Mouse (Mus musculus): Measurements from ENCODE around the gene Coil. TPM values are rescaled to one million over a fixed set of nuclear protein-coding genes. Genes with fewer than 3 reads are reported as not detected.

The Coil gene
- total RNA-seq, 1 experiment, result 37.8 TPM

DNA sequence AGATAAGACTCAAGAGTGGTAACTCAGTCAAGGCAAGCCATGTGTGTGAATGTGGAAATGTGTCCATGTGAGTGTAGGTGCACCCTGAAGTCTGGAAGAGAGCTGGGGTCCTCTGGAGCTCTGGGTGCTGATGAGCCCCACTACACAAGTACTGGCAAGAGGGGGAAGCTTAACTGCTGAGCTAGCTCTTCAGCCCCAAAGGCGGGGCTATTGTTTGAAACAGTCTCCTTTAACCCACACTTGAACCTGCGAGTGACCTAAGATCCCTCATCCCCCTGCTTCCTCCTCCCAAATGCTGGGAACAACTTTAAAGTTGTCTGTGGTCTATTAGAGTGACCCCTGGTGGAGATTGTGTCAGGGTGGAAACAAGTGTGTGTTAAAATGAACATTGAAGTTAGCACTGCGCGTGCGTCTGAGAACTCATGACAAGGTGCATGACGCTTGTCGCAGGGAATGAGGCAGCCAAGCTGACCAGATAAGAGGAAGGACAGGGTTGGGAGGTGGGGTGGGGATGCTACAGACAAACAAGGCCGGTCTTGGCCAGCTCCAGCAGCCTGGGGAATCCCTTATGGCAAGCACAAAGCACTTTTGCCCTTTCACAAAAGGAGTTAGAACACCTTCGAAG is 50.7 kb downstream of the Coil start:
- in situ Hi-C loops (cut with MboI; ENCODE audit: low sequenced_read_pairs in 2 of 2, unreplicated experiment in 2 of 2), result no loop called here
- H3K9me3 ChIP-seq (ENCODE audit: control insufficient read depth, insufficient read depth, low read depth, low read length), result no peaks in the 10 kb centered on the region
- H3K9ac ChIP-seq (ENCODE audit: insufficient read depth, low read depth, low read length, poor library complexity, severe bottlenecking), result no peak overlapping the region
- peaks cover 12 to 15% of the 10 kb centered on the region in 2 experiments; a peak in 3 of 4 replicates for H3K4me1 ChIP-seq (ENCODE audit: control insufficient read depth in 2 of 2, insufficient read depth in 2 of 2, low read length in 2 of 2, poor library complexity in 1 of 2)
- peak; percentile 69 for DNase-seq (ENCODE audit: low read depth, low spot score)
- peak overlapping the region; percentile 49 for H3K27ac ChIP-seq (ENCODE audit: insufficient read depth, low read depth, low read length, poor library complexity, severe bottlenecking)
- TF ChIP-seq CHD2 (IDR thresholded peaks at IDR 0.05; ENCODE audit: low read depth, low read length) (no peak), ZNF384 (IDR thresholded peaks at IDR 0.05; ENCODE audit: low read depth, low read length) (no peak), ZC3H11A (IDR thresholded peaks at IDR 0.05; ENCODE audit: borderline replicate concordance, low read depth, low read length) (no peak), MAFK (IDR thresholded peaks at IDR 0.05; ENCODE audit: insufficient read depth, low read depth, low read length) (peak; percentile 84)
- H3K36me3 ChIP-seq (ENCODE audit: control insufficient read depth, insufficient read depth, low read length, poor library complexity, severe bottlenecking), result peaks cover 23% of the 10 kb centered on the region
- no peak overlapping the region; a peak in 1 of 4 replicates for H3K4me3 ChIP-seq (ENCODE audit: insufficient read depth in 1 of 2, low read depth in 1 of 2, low read length in 2 of 2, poor library complexity in 1 of 2, severe bottlenecking in 1 of 2)

DNA sequence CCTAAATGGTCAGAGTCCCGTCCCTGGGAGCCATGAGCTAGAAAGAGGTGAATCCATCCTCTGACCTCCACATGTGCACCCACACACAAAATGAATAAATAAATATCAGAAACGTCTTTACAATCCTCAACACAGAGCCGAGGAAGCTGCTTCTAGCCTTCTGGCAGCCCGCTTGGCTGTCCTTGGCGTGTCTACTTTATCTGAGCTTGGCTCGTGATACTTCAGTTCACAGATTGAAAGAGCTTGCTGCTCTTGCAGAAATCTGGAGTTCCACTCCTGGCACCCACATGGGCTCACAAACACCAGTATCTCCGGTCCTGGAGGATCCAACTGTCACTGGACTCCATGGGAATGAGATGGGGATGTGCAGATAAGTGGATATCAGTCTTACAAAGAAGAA is 51.6 kb downstream of the Coil start:
- Histone ChIP-seq H3K27ac (ENCODE audit: insufficient read depth, low read depth, low read length, poor library complexity, severe bottlenecking) (peak overlapping the region; percentile 70; the same call in 1 of the 2 replicates), H3K4me1 (ENCODE audit: control insufficient read depth in 2 of 2, insufficient read depth in 2 of 2, low read length in 2 of 2, poor library complexity in 1 of 2) (peaks cover 12 to 15% of the 10 kb centered on the region in 2 experiments; a peak in 3 of 4 replicates), H3K36me3 (ENCODE audit: control insufficient read depth, insufficient read depth, low read length, poor library complexity, severe bottlenecking) (peaks cover 16% of the 10 kb centered on the region), H3K9me3 (ENCODE audit: control insufficient read depth, insufficient read depth, low read depth, low read length) (no peaks in the 10 kb centered on the region), H3K4me3 (ENCODE audit: insufficient read depth in 1 of 2, low read depth in 1 of 2, low read length in 2 of 2, poor library complexity in 1 of 2, severe bottlenecking in 1 of 2) (no peak overlapping the region), H3K9ac (ENCODE audit: insufficient read depth, low read depth, low read length, poor library complexity, severe bottlenecking) (no peak overlapping the region)
- DNase-seq (ENCODE audit: low read depth, low spot score), result no peak
- TF ChIP-seq MAFK (IDR thresholded peaks at IDR 0.05; ENCODE audit: insufficient read depth, low read depth, low read length) (no peak), ZC3H11A (IDR thresholded peaks at IDR 0.05; ENCODE audit: borderline replicate concordance, low read depth, low read length) (no peak), HCFC1 (IDR thresholded peaks at IDR 0.05; ENCODE audit: borderline replicate concordance, insufficient read depth, low read length) (no peak), ZNF384 (IDR thresholded peaks at IDR 0.05; ENCODE audit: low read depth, low read length) (no peak), CHD2 (IDR thresholded peaks at IDR 0.05; ENCODE audit: low read depth, low read length) (no peak)
- in situ Hi-C loops (cut with MboI; ENCODE audit: low sequenced_read_pairs in 2 of 2, unreplicated experiment in 2 of 2), result no loop called here

DNA sequence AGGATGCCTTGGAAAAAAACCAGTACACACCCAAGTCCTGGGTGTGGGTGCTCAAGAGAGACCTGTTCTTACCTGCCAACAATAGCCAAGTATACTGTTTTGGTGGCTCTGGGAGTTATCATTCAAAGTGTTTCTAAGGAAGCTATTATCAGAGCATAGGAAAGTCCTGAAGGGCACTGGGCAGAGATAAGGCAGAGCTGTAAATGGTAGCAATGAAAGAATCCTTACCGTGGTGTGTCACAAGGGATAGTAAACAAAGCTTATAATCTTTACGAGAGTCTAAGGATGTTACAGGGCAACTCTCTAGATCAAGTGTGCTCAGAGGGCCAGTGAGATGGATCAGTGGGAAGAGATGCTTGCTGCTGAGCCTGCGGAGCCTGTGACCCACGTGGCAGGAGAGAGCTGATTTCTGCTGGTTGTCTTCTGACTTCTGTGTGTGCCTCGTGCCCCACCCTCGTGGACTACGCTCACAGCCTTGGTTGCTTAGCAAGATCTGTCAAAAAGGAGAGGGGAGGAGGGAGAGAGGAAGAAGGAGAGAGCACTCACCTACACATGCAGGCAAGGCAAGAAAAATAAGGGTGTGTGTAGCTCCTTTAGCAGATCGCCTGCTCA is 52.2 kb downstream of the Coil start:
- Histone ChIP-seq H3K9ac (ENCODE audit: insufficient read depth, low read depth, low read length, poor library complexity, severe bottlenecking) (no peak overlapping the region), H3K36me3 (ENCODE audit: control insufficient read depth, insufficient read depth, low read length, poor library complexity, severe bottlenecking) (peaks cover 13% of the 10 kb centered on the region), H3K4me3 (ENCODE audit: insufficient read depth in 1 of 2, low read depth in 1 of 2, low read length in 2 of 2, poor library complexity in 1 of 2, severe bottlenecking in 1 of 2) (no peak overlapping the region), H3K27ac (ENCODE audit: insufficient read depth, low read depth, low read length, poor library complexity, severe bottlenecking) (no peak overlapping the region; the same call in 1 of the 2 replicates), H3K9me3 (ENCODE audit: control insufficient read depth, insufficient read depth, low read depth, low read length) (no peaks in the 10 kb centered on the region), H3K4me1 (ENCODE audit: control insufficient read depth in 2 of 2, insufficient read depth in 2 of 2, low read length in 2 of 2, poor library complexity in 1 of 2) (peaks cover 12 to 15% of the 10 kb centered on the region in 2 experiments; a peak in 3 of 4 replicates)
- in situ Hi-C loops (cut with MboI; ENCODE audit: low sequenced_read_pairs in 2 of 2, unreplicated experiment in 2 of 2), result no loop called here
- no peak for DNase-seq (ENCODE audit: low read depth, low spot score)
- TF ChIP-seq MAFK (IDR thresholded peaks at IDR 0.05; ENCODE audit: insufficient read depth, low read depth, low read length), result no peak
- no peak for TF ChIP-seq ZC3H11A (IDR thresholded peaks at IDR 0.05; ENCODE audit: borderline replicate concordance, low read depth, low read length)
- no peak for TF ChIP-seq ZNF384 (IDR thresholded peaks at IDR 0.05; ENCODE audit: low read depth, low read length)
- no peak for TF ChIP-seq HCFC1 (IDR thresholded peaks at IDR 0.05; ENCODE audit: borderline replicate concordance, insufficient read depth, low read length)
- TF ChIP-seq CHD2 (IDR thresholded peaks at IDR 0.05; ENCODE audit: low read depth, low read length), result no peak

DNA sequence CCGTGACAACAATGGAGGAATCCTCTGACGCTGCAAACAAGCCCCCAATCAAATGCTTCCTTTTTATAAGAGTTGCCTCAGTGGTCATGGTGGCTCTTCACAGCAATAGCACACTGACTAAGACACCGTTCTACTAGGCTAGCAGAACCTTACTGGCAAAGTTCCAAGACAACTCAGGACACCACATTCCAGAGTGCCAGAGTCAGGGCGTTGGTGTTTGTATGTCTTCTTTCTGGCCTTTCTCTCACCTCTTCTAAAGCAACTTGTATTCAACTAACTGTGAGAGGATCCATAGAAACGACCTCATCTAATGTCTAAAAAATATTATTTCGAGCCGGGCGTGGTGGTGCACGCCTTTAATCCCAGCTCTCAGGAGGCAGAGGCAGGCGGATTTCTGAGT is 53.4 kb downstream of the Coil start:
- H3K27ac ChIP-seq (ENCODE audit: insufficient read depth, low read depth, low read length, poor library complexity, severe bottlenecking), result no peak overlapping the region; the same call in 1 of the 2 replicates
- TF ChIP-seq ZNF384 (IDR thresholded peaks at IDR 0.05; ENCODE audit: low read depth, low read length) (no peak), ZC3H11A (IDR thresholded peaks at IDR 0.05; ENCODE audit: borderline replicate concordance, low read depth, low read length) (no peak), MAFK (IDR thresholded peaks at IDR 0.05; ENCODE audit: insufficient read depth, low read depth, low read length) (no peak), HCFC1 (IDR thresholded peaks at IDR 0.05; ENCODE audit: borderline replicate concordance, insufficient read depth, low read length) (no peak), CHD2 (IDR thresholded peaks at IDR 0.05; ENCODE audit: low read depth, low read length) (no peak)
- no peak for DNase-seq (ENCODE audit: low read depth, low spot score)
- H3K9ac ChIP-seq (ENCODE audit: insufficient read depth, low read depth, low read length, poor library complexity, severe bottlenecking), result no peak overlapping the region
- no peak overlapping the region for H3K4me3 ChIP-seq (ENCODE audit: insufficient read depth in 1 of 2, low read depth in 1 of 2, low read length in 2 of 2, poor library complexity in 1 of 2, severe bottlenecking in 1 of 2)
- H3K9me3 ChIP-seq (ENCODE audit: control insufficient read depth, insufficient read depth, low read depth, low read length), result no peaks in the 10 kb centered on the region
- H3K36me3 ChIP-seq (ENCODE audit: control insufficient read depth, insufficient read depth, low read length, poor library complexity, severe bottlenecking), result peaks cover 9% of the 10 kb centered on the region
- peaks cover 13 to 22% of the 10 kb centered on the region in 2 experiments; a peak in 3 of 4 replicates for H3K4me1 ChIP-seq (ENCODE audit: control insufficient read depth in 2 of 2, insufficient read depth in 2 of 2, low read length in 2 of 2, poor library complexity in 1 of 2)
- in situ Hi-C loops (cut with MboI; ENCODE audit: low sequenced_read_pairs in 2 of 2, unreplicated experiment in 2 of 2), result no loop called here
